Mouse (Mus musculus): ENCODE results near the gene Slc39a5. TPM values are rescaled to one million over a fixed set of nuclear protein-coding genes. Genes with fewer than 3 reads are reported as not detected.

Gene Slc39a5
- polyA plus RNA-seq, 1 experiment from 2014 or later: not detected

DNA sequence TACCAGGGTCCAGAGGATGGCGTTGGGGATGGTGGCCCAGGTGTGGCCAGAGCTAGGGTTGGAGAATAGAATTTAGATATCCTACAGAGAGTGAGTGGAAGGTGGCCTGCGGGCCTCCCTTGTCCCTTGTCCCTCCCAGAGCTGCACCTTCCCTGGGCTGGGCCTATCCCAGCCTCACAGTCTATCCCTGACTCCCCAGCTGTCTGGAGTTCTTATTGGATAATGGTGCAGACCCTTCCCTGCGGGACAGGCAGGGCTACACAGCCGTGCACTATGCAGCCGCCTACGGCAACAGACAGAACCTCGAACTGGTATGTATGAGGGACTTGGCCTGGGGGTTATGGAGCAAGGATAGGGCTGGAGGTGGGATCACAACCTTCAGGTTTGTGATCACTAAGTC is 15.1 kb downstream of the Slc39a5 start:
- Histone ChIP-seq H3K4me2 (replicated peaks) (no peak overlapping the region), H3K27ac (replicated peaks) (no peak overlapping the region), H3K27me3 (no peaks in the 10 kb centered on the region), H3K36me3 (peaks cover 98% of the 10 kb centered on the region), H3K9me3 (no peaks in the 10 kb centered on the region), H3K4me3 (no peak overlapping the region), H3K9ac (replicated peaks) (no peak overlapping the region), H3K4me1 (no peaks in the 10 kb centered on the region)
- no peak for ATAC-seq (ENCODE audit: low FRiP score, low read depth)
- WGBS: 93% methylated on average over 7 of the region's 7 CpGs

DNA sequence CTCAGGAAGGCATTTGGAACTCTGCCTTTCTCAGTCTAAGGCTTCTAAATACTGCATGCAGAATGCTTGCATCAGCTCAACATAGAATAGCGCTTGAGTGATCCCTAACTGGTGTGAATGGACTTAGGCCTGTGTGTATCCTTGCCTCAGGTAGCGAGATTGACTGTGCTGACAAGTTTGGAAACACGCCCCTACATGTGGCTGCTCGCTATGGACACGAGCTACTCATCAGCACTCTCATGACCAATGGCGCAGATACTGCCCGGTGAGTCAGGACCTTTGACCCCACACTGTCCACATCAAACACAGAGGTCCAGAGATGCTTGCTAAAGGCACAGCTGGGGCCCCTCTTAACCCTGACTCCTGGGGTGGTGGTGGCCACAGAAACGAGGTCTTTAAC is 18.5 kb downstream of the Slc39a5 start:
- H3K27me3 ChIP-seq: no peaks in the 10 kb centered on the region
- ATAC-seq (ENCODE audit: low FRiP score, low read depth): no peak
- H3K4me2 ChIP-seq (replicated peaks): no peak overlapping the region
- no peak overlapping the region for H3K27ac ChIP-seq (replicated peaks)
- peaks cover 17% of the 10 kb centered on the region for H3K4me1 ChIP-seq
- H3K4me3 ChIP-seq: no peak overlapping the region
- H3K9ac ChIP-seq (replicated peaks): no peak overlapping the region
- 88% methylated on average over 8 of the region's 8 CpGs for WGBS
- no peaks in the 10 kb centered on the region for H3K9me3 ChIP-seq
- peaks cover 87% of the 10 kb centered on the region for H3K36me3 ChIP-seq

DNA sequence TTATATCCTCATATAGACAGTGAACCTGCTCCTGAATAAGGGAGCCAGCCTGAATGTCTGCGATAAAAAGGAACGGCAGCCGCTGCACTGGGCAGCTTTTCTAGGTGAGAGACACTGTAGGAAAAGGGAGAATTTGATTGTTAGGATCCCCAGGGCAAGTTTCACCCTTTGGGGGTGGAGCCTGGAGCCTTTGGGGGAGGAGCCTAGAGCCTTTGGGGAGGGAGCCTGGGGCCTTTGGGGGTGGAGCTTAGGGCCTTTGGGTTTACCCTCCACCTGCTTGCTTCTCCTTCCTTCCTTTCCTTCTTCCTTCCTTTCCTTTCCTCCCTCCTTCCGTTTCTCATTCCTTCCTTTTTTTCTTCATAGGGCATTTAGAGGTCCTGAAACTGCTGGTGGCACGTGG is 20.5 kb downstream of the Slc39a5 start:
- Histone ChIP-seq H3K4me1 (peaks cover 25% of the 10 kb centered on the region), H3K9ac (replicated peaks) (no peak overlapping the region), H3K4me2 (replicated peaks) (no peak overlapping the region), H3K27me3 (no peaks in the 10 kb centered on the region), H3K36me3 (peaks cover 68% of the 10 kb centered on the region), H3K4me3 (no peak overlapping the region), H3K9me3 (no peaks in the 10 kb centered on the region), H3K27ac (replicated peaks) (no peak overlapping the region)
- WGBS: 89% methylated on average over 5 of the region's 5 CpGs
- no peak for ATAC-seq (ENCODE audit: low FRiP score, low read depth)

DNA sequence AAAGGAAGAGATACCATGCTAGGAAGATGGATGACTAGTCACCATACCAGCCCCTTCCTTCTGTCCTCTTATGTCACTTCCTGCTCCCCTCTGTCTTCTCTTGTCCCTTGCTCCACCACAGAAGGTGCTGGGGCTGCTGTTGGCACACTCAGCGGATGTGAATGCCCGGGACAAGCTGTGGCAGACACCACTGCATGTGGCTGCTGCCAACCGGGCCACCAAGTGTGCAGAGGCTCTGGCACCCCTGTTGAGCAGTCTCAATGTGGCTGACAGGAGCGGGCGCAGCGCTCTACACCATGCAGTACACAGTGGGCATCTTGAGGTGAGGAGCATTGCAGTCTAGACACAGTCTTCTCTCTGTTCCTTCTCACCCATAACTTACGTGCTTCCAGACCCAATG is 21.8 kb downstream of the Slc39a5 start:
- H3K27me3 ChIP-seq: no peaks in the 10 kb centered on the region
- H3K27ac ChIP-seq (replicated peaks): no peak overlapping the region
- peak overlapping the region; percentile 69; the same call in 1 of the 2 replicates for H3K4me2 ChIP-seq (replicated peaks)
- no peak overlapping the region for H3K4me3 ChIP-seq
- peaks cover 1% of the 10 kb centered on the region; the same call in 1 of the 2 replicates for H3K9me3 ChIP-seq
- ATAC-seq (ENCODE audit: low FRiP score, low read depth): no peak
- peaks cover 55% of the 10 kb centered on the region for H3K36me3 ChIP-seq
- WGBS: 96% methylated on average over 7 of the region's 7 CpGs
- H3K4me1 ChIP-seq: peaks cover 25% of the 10 kb centered on the region
- peak overlapping the region; percentile 99; the same call in 1 of the 2 replicates for H3K9ac ChIP-seq (replicated peaks)

DNA sequence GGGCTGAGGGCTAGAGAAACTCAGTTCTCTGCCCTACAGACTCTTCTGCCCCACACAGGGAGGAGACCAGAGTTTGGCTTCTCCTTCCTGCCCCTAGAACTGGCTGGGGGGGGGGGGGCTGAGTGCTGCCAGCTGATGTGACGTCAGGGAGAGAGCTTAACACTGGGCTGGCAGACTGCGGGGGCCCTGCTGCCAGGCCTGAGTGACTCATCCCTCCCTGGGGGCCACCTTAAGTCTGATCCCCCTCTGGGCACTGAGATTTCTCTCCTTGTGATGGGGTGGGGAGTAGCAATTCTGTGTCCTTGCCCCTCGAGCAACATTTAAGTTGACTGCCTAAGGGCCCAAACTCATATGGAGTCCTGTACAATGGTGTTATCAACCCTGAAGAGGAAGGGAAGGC is 22.6 kb downstream of the Slc39a5 start:
- Histone ChIP-seq H3K9ac (replicated peaks) (peak overlapping the region; percentile 99), H3K4me2 (replicated peaks) (peak overlapping the region; percentile 69), H3K9me3 (peaks cover 4% of the 10 kb centered on the region; the same call in 1 of the 2 replicates), H3K4me3 (peak overlapping the region; percentile 99), H3K4me1 (peaks cover 25% of the 10 kb centered on the region), H3K27me3 (no peaks in the 10 kb centered on the region), H3K27ac (replicated peaks) (no peak overlapping the region), H3K36me3 (peaks cover 47% of the 10 kb centered on the region)
- 70% methylated on average over 2 of the region's 3 CpGs for WGBS
- ATAC-seq (ENCODE audit: low FRiP score, low read depth): no peak

DNA sequence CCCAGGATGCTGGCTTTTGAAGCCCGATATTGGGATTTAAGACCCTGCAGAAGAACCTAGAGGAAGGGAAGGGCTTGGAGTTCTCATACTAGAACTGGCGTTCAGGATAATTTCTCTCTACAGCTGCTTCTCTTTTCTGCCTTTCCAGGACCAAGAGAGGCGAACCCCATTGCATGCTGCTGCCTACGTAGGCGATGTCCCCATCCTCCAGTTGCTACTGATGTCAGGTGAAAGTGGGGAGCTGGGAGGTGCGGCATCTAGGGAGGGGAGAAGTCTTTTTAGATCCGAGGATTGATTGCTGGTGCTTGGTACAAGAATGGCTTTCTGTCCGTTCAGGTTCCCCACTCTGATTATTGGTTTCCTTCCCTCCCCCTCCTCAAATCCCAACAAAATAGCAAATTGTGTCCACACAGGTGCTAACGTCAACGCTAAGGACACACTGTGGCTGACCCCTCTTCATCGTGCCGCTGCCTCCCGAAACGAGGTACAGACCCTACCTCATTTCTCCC is 23.0 kb downstream of the Slc39a5 start:
- H3K27me3 ChIP-seq: no peaks in the 10 kb centered on the region
- H3K4me3 ChIP-seq: peak overlapping the region; percentile 99
- peak overlapping the region; percentile 97 for H3K27ac ChIP-seq (replicated peaks)
- peak overlapping the region; percentile 99 for H3K9ac ChIP-seq (replicated peaks)
- peak overlapping the region; percentile 69 for H3K4me2 ChIP-seq (replicated peaks)
- ATAC-seq (ENCODE audit: low FRiP score, low read depth): no peak
- 61% methylated on average over 14 of the region's 14 CpGs for WGBS
- H3K4me1 ChIP-seq: peaks cover 25% of the 10 kb centered on the region
- peaks cover 4% of the 10 kb centered on the region; the same call in 1 of the 2 replicates for H3K9me3 ChIP-seq
- peaks cover 42% of the 10 kb centered on the region for H3K36me3 ChIP-seq

DNA sequence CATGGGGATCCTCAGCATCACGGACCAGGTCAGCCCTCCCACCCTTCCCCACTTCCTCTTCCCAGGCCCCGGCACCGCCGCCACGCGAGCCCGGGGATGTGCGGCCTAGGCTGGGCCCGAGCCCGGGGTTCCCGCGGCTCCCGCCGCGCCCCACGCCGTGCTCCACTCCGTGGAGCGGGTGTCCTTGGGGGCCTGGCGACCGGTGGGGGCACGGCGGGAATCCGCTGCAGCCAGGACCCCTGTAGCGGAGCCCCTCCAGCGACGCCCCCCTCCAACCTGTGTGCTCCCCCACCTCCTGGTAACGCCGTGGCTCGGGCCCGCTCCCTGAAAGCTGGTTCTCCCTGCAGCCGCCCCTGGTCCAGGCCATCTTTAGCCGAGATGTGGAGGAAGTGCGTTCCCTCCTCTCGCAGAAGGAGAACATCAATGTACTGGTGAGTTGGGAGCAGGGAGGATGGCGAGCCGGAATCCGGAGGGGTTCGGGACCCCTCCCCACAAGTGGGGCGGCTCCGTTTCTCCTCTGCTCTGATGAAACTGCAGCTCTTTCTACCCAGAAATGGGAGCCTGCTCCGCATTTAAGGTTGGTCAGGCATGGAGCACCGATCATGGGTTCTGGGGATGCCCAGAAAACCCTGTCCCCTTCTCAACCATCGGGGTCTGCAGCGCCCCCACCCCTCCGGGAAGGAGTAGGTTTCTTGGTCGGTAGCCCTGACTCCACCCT is 23.6 kb downstream of the Slc39a5 start:
- Histone ChIP-seq H3K9me3 (peaks cover 4% of the 10 kb centered on the region; the same call in 1 of the 2 replicates), H3K27me3 (no peaks in the 10 kb centered on the region), H3K27ac (replicated peaks) (peak overlapping the region; percentile 97), H3K4me3 (peak overlapping the region; percentile 99), H3K4me1 (peaks cover 25% of the 10 kb centered on the region), H3K36me3 (peaks cover 36% of the 10 kb centered on the region), H3K4me2 (replicated peaks) (peak overlapping the region; percentile 69), H3K9ac (replicated peaks) (peak overlapping the region; percentile 99)
- peak; percentile 76 for ATAC-seq (ENCODE audit: low FRiP score, low read depth)
- under 1% methylated on average over 47 of the region's 47 CpGs for WGBS

DNA sequence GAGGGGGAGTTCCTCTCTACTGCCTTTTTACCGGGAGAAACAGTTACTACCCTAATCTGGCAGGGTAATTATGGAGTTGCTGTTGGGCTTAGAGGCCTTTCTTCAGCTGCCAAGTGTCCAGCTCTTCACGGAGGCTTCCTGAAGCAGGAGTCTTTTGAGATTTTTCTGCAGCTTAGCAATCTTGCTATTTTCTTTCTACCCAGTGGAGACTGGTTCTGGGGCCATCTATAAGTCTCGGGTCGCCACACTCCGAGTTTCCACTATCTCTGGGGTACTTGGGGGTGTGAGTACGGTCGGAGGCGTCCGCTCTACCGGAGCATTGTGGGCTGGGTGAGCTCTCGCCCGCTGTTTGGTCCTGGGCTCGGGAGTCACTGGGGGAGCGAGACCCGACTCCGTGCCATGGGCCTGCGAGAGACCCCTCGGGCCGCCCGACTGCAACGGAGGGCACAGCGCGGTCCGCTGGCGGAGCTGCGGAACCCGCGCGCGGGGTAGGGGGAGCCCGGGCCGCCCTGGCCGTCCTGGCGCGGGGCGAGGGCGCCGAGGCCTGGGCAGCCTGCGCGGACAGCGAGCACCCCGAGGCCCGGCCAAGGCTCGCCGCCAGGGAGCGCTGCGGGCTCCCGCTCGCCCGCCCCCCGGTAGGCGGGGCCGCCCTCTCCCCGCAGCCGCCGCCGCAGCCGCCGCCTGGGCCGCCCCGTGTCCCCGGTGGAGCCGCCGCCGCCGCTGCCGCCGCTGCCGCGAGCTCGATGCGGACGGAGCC is 24.4 kb downstream of the Slc39a5 start, which contains the start of gene Ankrd52:
Gene Ankrd52 (plus strand): TSS at position 661 of the 757 bp plus-strand sequence.
- Histone ChIP-seq H3K9me3 (peaks cover 4% of the 10 kb centered on the region; the same call in 1 of the 2 replicates), H3K4me1 (peaks cover 25% of the 10 kb centered on the region), H3K4me3 (peak within 1 kb of the TSS; percentile 99), H3K27me3 (no peaks in the 10 kb centered on the region), H3K4me2 (replicated peaks) (peak within 1 kb of the TSS; percentile 69), H3K36me3 (peaks cover 28% of the 10 kb centered on the region), H3K27ac (replicated peaks) (peak within 1 kb of the TSS; percentile 97), H3K9ac (replicated peaks) (peak within 1 kb of the TSS; percentile 99)
- ATAC-seq (ENCODE audit: low FRiP score, low read depth): peak; percentile 92
- under 1% methylated on average over 55 of the region's 73 CpGs for WGBS

DNA sequence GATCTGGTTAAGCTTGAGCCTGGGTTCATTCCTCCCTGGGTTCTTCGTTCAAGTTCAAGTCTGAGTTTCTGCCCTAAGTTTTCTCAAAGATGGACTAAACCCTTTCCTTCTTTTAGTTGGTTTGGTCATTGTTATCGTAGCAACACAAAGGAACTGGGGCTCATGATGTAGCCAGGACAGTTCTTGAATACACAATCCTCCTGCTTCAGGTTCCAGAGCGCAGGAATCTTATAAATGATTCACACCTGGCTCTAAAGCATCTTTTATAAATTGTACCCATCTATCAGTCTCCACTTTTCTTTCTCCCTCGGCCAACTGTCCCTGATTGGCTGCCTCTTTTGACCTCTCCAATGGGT is 25.0 kb downstream of the Slc39a5 start:
- Histone ChIP-seq H3K27me3 (no peaks in the 10 kb centered on the region), H3K36me3 (peaks cover 24% of the 10 kb centered on the region), H3K9ac (replicated peaks) (peak overlapping the region; percentile 99), H3K27ac (replicated peaks) (peak overlapping the region; percentile 97), H3K4me1 (peaks cover 25% of the 10 kb centered on the region), H3K4me3 (peak overlapping the region; percentile 99), H3K4me2 (replicated peaks) (peak overlapping the region; percentile 69), H3K9me3 (peaks cover 4% of the 10 kb centered on the region; the same call in 1 of the 2 replicates)
- ATAC-seq (ENCODE audit: low FRiP score, low read depth): no peak
- WGBS: 42% methylated on average over 4 of the region's 4 CpGs

DNA sequence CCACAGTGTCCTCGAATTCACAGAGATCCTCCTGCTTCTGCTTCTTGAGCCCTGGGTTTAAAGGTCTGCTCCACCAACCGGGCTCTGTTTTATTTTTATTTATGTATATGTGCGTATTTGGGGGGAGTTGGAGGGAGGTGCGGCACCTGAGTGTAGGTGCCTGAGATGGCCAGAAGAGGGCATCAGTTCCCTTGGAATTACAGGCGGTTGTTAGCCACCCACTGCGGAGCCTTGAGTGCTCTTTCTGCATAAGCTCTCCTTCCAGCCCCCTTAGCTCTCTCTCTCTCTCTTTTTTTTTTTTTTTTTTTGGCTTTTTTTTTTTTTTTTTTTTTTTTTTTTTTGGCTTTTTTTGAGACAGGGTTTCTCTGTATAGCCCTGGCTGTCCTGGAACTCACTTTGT is 26.6 kb downstream of the Slc39a5 start:
- H3K4me3 ChIP-seq: no peak overlapping the region
- H3K27me3 ChIP-seq: no peaks in the 10 kb centered on the region
- H3K4me1 ChIP-seq: peaks cover 29% of the 10 kb centered on the region
- no peak for ATAC-seq (ENCODE audit: low FRiP score, low read depth)
- H3K4me2 ChIP-seq (replicated peaks): no peak overlapping the region
- no peak overlapping the region for H3K27ac ChIP-seq (replicated peaks)
- 80% methylated on average over 6 of the region's 6 CpGs for WGBS
- no peak overlapping the region for H3K9ac ChIP-seq (replicated peaks)
- peaks cover 4% of the 10 kb centered on the region; the same call in 1 of the 2 replicates for H3K9me3 ChIP-seq
- peaks cover 8% of the 10 kb centered on the region for H3K36me3 ChIP-seq

DNA sequence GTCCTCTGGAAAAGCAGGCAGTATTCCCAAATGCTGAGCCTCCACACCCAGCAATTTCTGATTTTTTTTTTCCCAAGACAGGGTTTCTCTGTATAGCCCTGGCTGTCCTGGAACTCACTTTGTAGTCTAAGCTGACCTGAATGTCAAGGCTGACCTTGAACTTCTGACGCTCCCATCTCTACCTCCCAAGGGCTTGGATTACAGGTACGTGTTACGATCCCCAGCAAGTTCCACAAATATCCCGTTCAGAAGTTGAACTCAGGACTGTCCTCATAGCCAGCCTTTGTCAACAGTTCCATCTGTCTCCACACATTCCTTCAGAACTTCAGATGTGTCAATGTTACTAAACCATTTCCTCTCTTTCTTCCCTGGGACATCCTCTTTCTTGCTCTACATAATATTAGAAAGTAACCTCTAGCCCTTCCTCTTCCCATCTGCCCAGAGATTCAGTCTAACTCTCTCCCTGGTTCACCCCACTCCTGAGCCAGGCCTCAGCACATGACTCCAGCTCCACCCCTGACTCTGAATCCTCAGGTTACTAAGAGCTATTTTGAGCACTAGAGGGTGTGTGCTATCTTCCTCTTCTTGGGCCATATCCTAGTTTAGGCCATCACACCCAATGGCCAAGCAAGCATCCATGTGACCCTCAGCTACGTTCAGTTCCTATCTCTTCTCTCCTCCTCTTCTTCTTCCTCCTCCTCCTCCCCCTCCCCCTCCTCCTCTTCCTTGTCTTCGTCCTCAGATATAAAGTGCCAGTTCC is 27.9 kb downstream of the Slc39a5 start:
- Histone ChIP-seq H3K4me1 (peaks cover 21% of the 10 kb centered on the region), H3K4me3 (no peak overlapping the region), H3K36me3 (no peaks in the 10 kb centered on the region), H3K27me3 (no peaks in the 10 kb centered on the region), H3K4me2 (replicated peaks) (no peak overlapping the region), H3K9me3 (peaks cover 4% of the 10 kb centered on the region; the same call in 1 of the 2 replicates), H3K9ac (replicated peaks) (no peak overlapping the region), H3K27ac (replicated peaks) (no peak overlapping the region)
- 92% methylated on average over 6 of the region's 6 CpGs for WGBS
- no peak for ATAC-seq (ENCODE audit: low FRiP score, low read depth)

All from midbrain, embryonic 12.5 days (tissue).